Mouse (Mus musculus) T-helper 17 cell (primary cell): ENCODE measurements around the gene Pcdh9.

Experiments
- in situ Hi-C, 2 experiments: fragments of 300-600 bp; cut with MboI, MseI; formaldehyde crosslinking; loops; 1 replicate in 1 of 2; 2 replicates in 1 of 2; pipeline ENCODE4 v1.15.1; 2025; ENCODE audit warnings: high pct_unique_total_duplicates in 2 of 2

The Pcdh9 gene

GRCm38 (mm10) chr14:93564361-93564760, 326.1 kb downstream of the Pcdh9 start:
- in situ Hi-C loops: no loop called here

GRCm38 (mm10) chr14:93561577-93561976, 328.9 kb downstream of the Pcdh9 start:
- in situ Hi-C loops: no loop called here

- in situ Hi-C loops: no loop called here
Measured at GRCm38 (mm10) chr14:93553771-93554170, 336.7 kb downstream of the Pcdh9 start.

- in situ Hi-C loops: no loop called here
Measured at GRCm38 (mm10) chr14:93545575-93545974, 344.9 kb downstream of the Pcdh9 start.

- in situ Hi-C loops: no loop called here
Measured at GRCm38 (mm10) chr14:93543970-93544627, 346.4 kb downstream of the Pcdh9 start.

GRCm38 (mm10) chr14:93543561-93543960, 346.9 kb downstream of the Pcdh9 start:
- in situ Hi-C loops: no loop called here

GRCm38 (mm10) chr14:93534928-93535327, 355.6 kb downstream of the Pcdh9 start:
- in situ Hi-C loops: no loop called here

- in situ Hi-C loops: no loop called here
Measured at GRCm38 (mm10) chr14:93523430-93523829, 367.0 kb downstream of the Pcdh9 start.

- in situ Hi-C loops: no loop called here
Measured at GRCm38 (mm10) chr14:93520166-93520565, 370.3 kb downstream of the Pcdh9 start.

GRCm38 (mm10) chr14:93516679-93517078, 373.8 kb downstream of the Pcdh9 start:
- in situ Hi-C loops: loop anchor here in 1 of 2 experiments (10.0 kb wide), 1 partner anchor 1412 kb away; no protein-coding TSS in a partner anchor

- in situ Hi-C loops: no loop called here
Measured at GRCm38 (mm10) chr14:93506107-93506506, 384.4 kb downstream of the Pcdh9 start.

GRCm38 (mm10) chr14:93498813-93499690, 391.4 kb downstream of the Pcdh9 start:
- in situ Hi-C loops: no loop called here

- in situ Hi-C loops: no loop called here
Measured at GRCm38 (mm10) chr14:93474991-93475390, 415.5 kb downstream of the Pcdh9 start.

- in situ Hi-C loops: no loop called here
Measured at GRCm38 (mm10) chr14:93472494-93472893, 418.0 kb downstream of the Pcdh9 start.

- in situ Hi-C loops: no loop called here
Measured at GRCm38 (mm10) chr14:93463360-93463892, 427.1 kb downstream of the Pcdh9 start.

GRCm38 (mm10) chr14:93450930-93451665, 439.4 kb downstream of the Pcdh9 start:
- in situ Hi-C loops: no loop called here

- in situ Hi-C loops: no loop called here
Measured at GRCm38 (mm10) chr14:93441852-93442251, 448.6 kb downstream of the Pcdh9 start.

GRCm38 (mm10) chr14:93437226-93437625, 453.3 kb downstream of the Pcdh9 start:
- in situ Hi-C loops: no loop called here

- in situ Hi-C loops: loop anchor here in 1 of 2 experiments (10.0 kb wide), 1 partner anchor 682 kb away; no protein-coding TSS in a partner anchor
Measured at GRCm38 (mm10) chr14:93416752-93417151, 473.7 kb downstream of the Pcdh9 start.

- in situ Hi-C loops: loop anchor here in 1 of 2 experiments (10.0 kb wide), 1 partner anchor 681 kb away; no protein-coding TSS in a partner anchor
Measured at GRCm38 (mm10) chr14:93415496-93415895, 475.0 kb downstream of the Pcdh9 start.

- in situ Hi-C loops: no loop called here
Measured at GRCm38 (mm10) chr14:93409314-93409713, 481.2 kb downstream of the Pcdh9 start.

- in situ Hi-C loops: no loop called here
Measured at GRCm38 (mm10) chr14:93407747-93408146, 482.7 kb downstream of the Pcdh9 start.
